Mouse (Mus musculus) lung, postnatal 0 days (tissue): Measurements from ENCODE around the gene Olfr1234. TPM values are rescaled to one million over a fixed set of nuclear protein-coding genes. Genes with fewer than 3 reads are reported as not detected.

Experiments
- ATAC-seq: fragments of 200-750 bp; cut with Nextera tagmentation; 2 replicates; pipeline ENCODE4 v1.8.0; 2017; ENCODE audit warnings: moderate library complexity
- DNase-seq: peaks from one replicate; pipeline ENCODE4 v3.0.0-alpha.2; 2016; ENCODE audit warnings: low spot score
- H3K27ac ChIP-seq: fragments of 300-500 bp; sonication (generic); 2 replicates; pipeline ENCODE4 v1.5.1; 2014; ENCODE audit warnings: antibody characterized with exemption, mild to moderate bottlenecking, low read length, mixed read lengths
- H3K27me3 ChIP-seq: fragments of 300-500 bp; sonication (generic); replicated peaks from 2 replicates; pipeline ENCODE4 v1.6.1; 2014; ENCODE audit warnings: low read length, mixed read lengths; ENCODE audit not compliant: insufficient read depth
- H3K36me3 ChIP-seq: fragments of 300-500 bp; sonication (generic); 2 replicates; pipeline ENCODE4 v1.6.1; 2014; ENCODE audit warnings: low read length, mixed read lengths; ENCODE audit not compliant: insufficient read depth
- H3K4me1 ChIP-seq: fragments of 300-500 bp; sonication (generic); 2 replicates; pipeline ENCODE4 v1.6.1; 2014; ENCODE audit warnings: antibody characterized with exemption, low read depth, low read length, mixed read lengths; ENCODE audit not compliant: insufficient read depth
- H3K4me2 ChIP-seq: fragments of 300-500 bp; sonication (generic); replicated peaks from 2 replicates; pipeline ENCODE4 v1.6.1; 2014; ENCODE audit warnings: low read depth, mild to moderate bottlenecking, low read length, moderate library complexity, mixed read lengths
- H3K4me3 ChIP-seq: fragments of 300-500 bp; sonication (generic); 2 replicates; pipeline ENCODE4 v1.5.1; 2014; ENCODE audit warnings: low read depth, low read length
- H3K9ac ChIP-seq: fragments of 300-500 bp; sonication (generic); replicated peaks from 2 replicates; pipeline ENCODE4 v1.6.1; 2014; ENCODE audit warnings: low read depth, mild to moderate bottlenecking
- H3K9me3 ChIP-seq: fragments of 300-500 bp; sonication (generic); 2 replicates; pipeline ENCODE4 v1.6.1; 2016; ENCODE audit warnings: low read length, mixed read lengths
- CTCF ChIP-seq: IDR thresholded peaks from 2 replicates; pipeline ENCODE4 v1.5.1; 2016; ENCODE audit warnings: antibody characterized with exemption, mild to moderate bottlenecking
- EP300 ChIP-seq: IDR thresholded peaks from 2 replicates; pipeline ENCODE4 v1.6.1; 2016; ENCODE audit warnings: antibody characterized with exemption, mild to moderate bottlenecking, control low read depth
- WGBS: fragments of 180-500 bp; shearing (Covaris S2); extraction: QIAGEN DNeasy Blood & Tissue Kit; methylation state at CpG from one replicate; pipeline ENCODE4 v1.1.7; 2014; 5-methylcytosine and 5-hydroxymethylcytosine counted together
- polyA plus RNA-seq: library from polyadenylated mRNA; unstranded; fragments of >200 nt; fragmentation: Nextera tagmentation; extraction: Ambion mirVana; gene quantifications from 2 replicates; pipeline ENCODE4 v1.2.1, GENCODE M21; 2015

Olfr1234 gene
- polyA plus RNA-seq = not detected in 2 replicates

GRCm38 (mm10) chr2:89364765-89365164 lies at the start of gene Olfr1234:
Olfr1234 (minus strand) TSS chr2:89364865.
- H3K4me2 ChIP-seq = no peak within 1 kb of the TSS
- TF ChIP-seq CTCF = no peak
- DNase-seq (no peak), ATAC-seq (no peak)
- H3K27ac ChIP-seq = no peak within 1 kb of the TSS
- H3K4me1 ChIP-seq = no peaks in the 10 kb centered on the region
- H3K27me3 ChIP-seq = no peaks in the 10 kb centered on the region
- H3K9ac ChIP-seq = no peak within 1 kb of the TSS
- 83% methylated on average over 4 of the region's 4 CpGs for WGBS
- no peaks in the 10 kb centered on the region for H3K36me3 ChIP-seq
- H3K9me3 ChIP-seq = no peaks in the 10 kb centered on the region
- no peak within 1 kb of the TSS for H3K4me3 ChIP-seq

DNA sequence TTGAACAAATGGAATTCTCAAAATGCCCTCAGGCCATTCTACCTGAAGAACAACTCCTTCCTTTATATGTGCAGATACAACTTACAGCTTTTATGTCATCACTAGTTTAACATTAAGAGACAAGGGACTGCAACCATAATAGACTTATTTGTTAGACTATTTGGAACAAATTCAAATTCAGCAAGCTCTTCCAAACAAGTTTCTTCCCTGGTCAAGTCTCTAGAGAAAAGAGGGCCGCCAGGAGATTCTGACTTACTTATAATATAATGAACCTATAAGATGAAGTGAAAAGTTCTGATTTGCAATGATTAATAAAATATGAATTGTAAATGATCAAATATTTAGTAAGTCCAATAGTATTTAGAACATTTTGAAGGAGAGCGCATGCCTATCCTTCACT lies 44.9 kb upstream of the Olfr1234 start, which contains the start of gene Olfr1238:
Olfr1238 (minus strand) TSS at position 101 of the 400 bp plus-strand sequence.
- H3K27ac ChIP-seq = no peak within 1 kb of the TSS
- no peak within 1 kb of the TSS for H3K9ac ChIP-seq
- no peaks in the 10 kb centered on the region for H3K4me1 ChIP-seq
- no peaks in the 10 kb centered on the region for H3K36me3 ChIP-seq
- 87% methylated on average over 2 of the region's 2 CpGs for WGBS
- no peak for TF ChIP-seq EP300
- TF ChIP-seq CTCF = no peak
- no peak within 1 kb of the TSS for H3K4me2 ChIP-seq
- no peaks in the 10 kb centered on the region for H3K9me3 ChIP-seq
- DNase-seq (no peak), ATAC-seq (no peak)
- H3K4me3 ChIP-seq = no peak within 1 kb of the TSS
- no peaks in the 10 kb centered on the region for H3K27me3 ChIP-seq

DNA sequence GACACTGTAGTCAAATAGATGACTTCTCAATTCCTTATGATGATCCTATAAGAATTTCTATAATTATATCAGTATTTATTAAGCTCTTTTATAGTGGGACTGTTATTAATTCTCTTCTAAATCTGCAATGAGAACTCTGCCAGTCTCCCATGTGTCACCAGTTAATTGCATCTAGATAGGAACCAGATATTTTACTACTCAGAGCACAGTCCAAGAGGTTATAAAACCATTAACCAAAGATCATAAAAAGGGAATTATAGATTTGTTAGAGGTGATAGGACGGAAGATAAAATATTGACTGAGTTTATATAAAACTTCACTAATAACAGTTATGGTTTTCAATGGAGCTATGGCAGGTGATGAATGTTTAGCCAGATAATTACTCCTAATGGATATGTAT lies 36.2 kb upstream of the Olfr1234 start:
- TF ChIP-seq EP300 (no peak), CTCF (no peak)
- no peaks in the 10 kb centered on the region for H3K9me3 ChIP-seq
- H3K27me3 ChIP-seq = no peaks in the 10 kb centered on the region
- no peaks in the 10 kb centered on the region for H3K36me3 ChIP-seq
- no peak overlapping the region for H3K4me3 ChIP-seq
- ATAC-seq = no peak
- H3K4me2 ChIP-seq = no peak overlapping the region
- H3K4me1 ChIP-seq = no peaks in the 10 kb centered on the region
- 82% methylated on average over 1 of the region's 1 CpGs for WGBS
- no peak for DNase-seq
- no peak overlapping the region for H3K9ac ChIP-seq
- H3K27ac ChIP-seq = no peak overlapping the region

- no peak within 1 kb of the TSS for H3K9ac ChIP-seq
- DNase-seq = no peak
- no peaks in the 10 kb centered on the region for H3K27me3 ChIP-seq
- no peak within 1 kb of the TSS for H3K27ac ChIP-seq
- H3K4me1 ChIP-seq = no peaks in the 10 kb centered on the region
- no peak within 1 kb of the TSS for H3K4me2 ChIP-seq
- no peaks in the 10 kb centered on the region for H3K36me3 ChIP-seq
- TF ChIP-seq EP300 = no peak
- TF ChIP-seq CTCF = no peak
- no peak for ATAC-seq
- no peak within 1 kb of the TSS for H3K4me3 ChIP-seq
- no peaks in the 10 kb centered on the region for H3K9me3 ChIP-seq
Measured at GRCm38 (mm10) chr2:89342298-89342697, 22.4 kb downstream of the Olfr1234 start, which contains the start of gene Olfr1233. Olfr1233 (minus strand) TSS chr2:89342398.

DNA sequence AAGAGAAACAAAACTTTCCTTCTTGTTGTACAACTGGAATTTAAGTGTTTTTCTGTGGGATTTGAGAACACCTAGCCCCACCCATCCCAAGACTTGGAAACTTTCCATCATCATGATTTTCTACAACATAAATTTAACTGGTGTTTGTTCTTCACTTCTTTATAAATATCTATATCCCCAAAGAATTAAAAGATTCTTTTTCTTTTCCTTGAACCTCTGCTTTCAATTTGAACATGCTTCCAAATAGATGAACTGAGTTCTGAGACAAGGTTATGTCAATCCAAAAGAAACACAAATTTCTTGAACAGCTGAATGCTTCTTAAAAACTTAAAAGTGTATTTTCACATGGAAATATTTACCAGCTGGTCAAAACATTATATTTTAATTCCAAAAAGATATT lies 35.1 kb downstream of the Olfr1234 start, which contains the start of gene Olfr1232:
Olfr1232 (minus strand) TSS at position 101 of the 400 bp plus-strand sequence.
- Histone ChIP-seq H3K27me3 (no peaks in the 10 kb centered on the region), H3K4me2 (no peak within 1 kb of the TSS), H3K36me3 (no peaks in the 10 kb centered on the region), H3K9ac (no peak within 1 kb of the TSS), H3K27ac (no peak within 1 kb of the TSS), H3K4me3 (no peak within 1 kb of the TSS), H3K4me1 (no peaks in the 10 kb centered on the region), H3K9me3 (no peaks in the 10 kb centered on the region)
- DNase-seq = no peak
- TF ChIP-seq EP300 = no peak
- no peak for TF ChIP-seq CTCF
- ATAC-seq = no peak

Other genes starting within 250 kb of the Olfr1234 start
- gene Olfr1221, start 247.6 kb downstream of the Olfr1234 start, polyA plus RNA-seq = not detected in 2 replicates
- not detected in 2 replicates for gene Olfr1222, start 231.8 kb downstream of the Olfr1234 start, polyA plus RNA-seq
- gene Olfr1223, start 213.3 kb downstream of the Olfr1234 start, polyA plus RNA-seq = not detected in 2 replicates
- gene Olfr1224-ps1, start 200.8 kb downstream of the Olfr1234 start, polyA plus RNA-seq = not detected in 2 replicates
- not detected in 2 replicates for gene Olfr1225, start 190.2 kb downstream of the Olfr1234 start, polyA plus RNA-seq
- not detected in 2 replicates for gene Olfr1226, start 164.8 kb downstream of the Olfr1234 start, polyA plus RNA-seq
- not detected in 2 replicates for gene Olfr1228, start 110.8 kb downstream of the Olfr1234 start, polyA plus RNA-seq
- not detected in 2 replicates for gene Olfr1229, start 76.9 kb downstream of the Olfr1234 start, polyA plus RNA-seq
- gene Olfr1230, start 67.6 kb downstream of the Olfr1234 start, polyA plus RNA-seq = not detected in 2 replicates
- gene Olfr1231, start 57.8 kb downstream of the Olfr1234 start, polyA plus RNA-seq = not detected in 2 replicates
- gene Olfr1232, start 35.2 kb downstream of the Olfr1234 start, polyA plus RNA-seq = not detected in 2 replicates
- not detected in 2 replicates for gene Olfr1233, start 22.5 kb downstream of the Olfr1234 start, polyA plus RNA-seq
- gene Olfr1238, start 44.8 kb upstream of the Olfr1234 start, polyA plus RNA-seq = not detected in 2 replicates
- not detected in 2 replicates for gene Olfr1239, start 55.5 kb upstream of the Olfr1234 start, polyA plus RNA-seq
- gene Olfr1240, start 78.1 kb upstream of the Olfr1234 start, polyA plus RNA-seq = not detected in 2 replicates
- not detected in 2 replicates for gene Olfr1241, start 122.3 kb upstream of the Olfr1234 start, polyA plus RNA-seq
- not detected in 2 replicates for gene Olfr1242, start 133.5 kb upstream of the Olfr1234 start, polyA plus RNA-seq
- gene Olfr1243, start 166.6 kb upstream of the Olfr1234 start, polyA plus RNA-seq = not detected in 2 replicates
- gene Olfr1245, start 213.6 kb upstream of the Olfr1234 start, polyA plus RNA-seq = not detected in 2 replicates
- gene Olfr1246, start 228.3 kb upstream of the Olfr1234 start, polyA plus RNA-seq = not detected in 2 replicates
- not detected in 2 replicates for gene Olfr1247, start 249.3 kb upstream of the Olfr1234 start, polyA plus RNA-seq